Mouse (Mus musculus) neural tube, embryonic 14.5 days (tissue): ENCODE data around the gene Gpn2. TPM values are rescaled to one million over a fixed set of nuclear protein-coding genes. Genes with fewer than 3 reads are reported as not detected.

Experiments used
- ATAC-seq: fragments of 200-750 bp; cut with Nextera tagmentation; 2 replicates; pipeline ENCODE4 v1.8.0; 2017; ENCODE audit warnings: low read depth, mild to moderate bottlenecking, moderate TSS enrichment, moderate library complexity
- H3K27ac ChIP-seq: fragments of 300-500 bp; sonication (generic); 2 replicates; pipeline ENCODE4 v1.5.1; 2014; ENCODE audit warnings: low read depth, mild to moderate bottlenecking, control low read depth, low read length, moderate library complexity, mixed read lengths
- H3K27me3 ChIP-seq: fragments of 300-500 bp; sonication (generic); 2 replicates; pipeline ENCODE4 v1.6.1; 2014; ENCODE audit warnings: low read length; ENCODE audit not compliant: control insufficient read depth, insufficient read depth
- H3K36me3 ChIP-seq: fragments of 300-500 bp; sonication (generic); 2 replicates; pipeline ENCODE4 v1.6.1; 2014; ENCODE audit warnings: low read length, mixed read lengths; ENCODE audit not compliant: control insufficient read depth, insufficient read depth
- H3K4me1 ChIP-seq: fragments of 300-500 bp; sonication (generic); 2 replicates; pipeline ENCODE4 v1.6.1; 2014; ENCODE audit warnings: low read length; ENCODE audit not compliant: control insufficient read depth, insufficient read depth
- H3K4me2 ChIP-seq: fragments of 300-500 bp; sonication (generic); 2 replicates; pipeline ENCODE4 v1.6.1; 2014; ENCODE audit warnings: mild to moderate bottlenecking, low read depth, low read length, control low read depth
- H3K4me3 ChIP-seq: fragments of 300-500 bp; sonication (generic); 2 replicates; pipeline ENCODE4 v1.5.1; 2014; ENCODE audit warnings: low read depth, low read length, control low read depth, mixed read lengths
- H3K9ac ChIP-seq: fragments of 300-500 bp; sonication (generic); replicated peaks from 2 replicates; pipeline ENCODE4 v1.6.1; 2014; ENCODE audit warnings: low read depth, mild to moderate bottlenecking, control low read depth, low read length, mixed read lengths
- H3K9me3 ChIP-seq: fragments of 300-500 bp; sonication (generic); 2 replicates; pipeline ENCODE4 v1.6.1; 2016; ENCODE audit warnings: low read length; ENCODE audit not compliant: control insufficient read depth
- WGBS: fragments of 180-500 bp; shearing (Covaris S2); extraction: QIAGEN DNeasy Blood & Tissue Kit; methylation state at CpG from one replicate; pipeline ENCODE4 v1.1.7; 2014; 5-methylcytosine and 5-hydroxymethylcytosine counted together
- polyA plus RNA-seq: library from polyadenylated mRNA; unstranded; fragments of >200 nt; fragmentation: Nextera tagmentation; extraction: Ambion mirVana; gene quantifications from 2 replicates; pipeline ENCODE4 v1.2.1, GENCODE M21; 2014

Gpn2 gene
- polyA plus RNA-seq, 1 experiment from 2014 or later, result 18.8 TPM

DNA sequence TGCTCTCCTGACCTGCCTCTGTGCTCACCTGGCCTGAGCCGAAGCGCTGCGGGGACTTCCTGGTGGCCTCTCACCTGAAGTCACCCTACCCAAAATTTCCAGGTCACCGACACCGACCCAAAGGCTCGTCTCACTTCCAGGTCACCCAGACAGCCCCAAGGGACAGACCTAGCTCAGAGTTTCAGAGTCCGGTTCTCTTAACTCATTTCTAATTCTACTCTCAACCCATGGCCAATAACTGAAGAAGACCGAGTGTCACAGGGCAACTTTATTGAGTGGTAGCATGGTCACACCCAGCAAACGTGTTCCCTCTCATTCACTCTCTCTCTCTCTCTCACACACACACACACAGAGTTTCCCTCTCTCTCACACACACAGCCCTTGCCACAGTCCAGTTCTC is 16.1 kb downstream of the Gpn2 start:
- Histone ChIP-seq H3K9me3 (no peaks in the 10 kb centered on the region), H3K4me1 (peaks cover 7% of the 10 kb centered on the region; the same call in 1 of the 2 replicates), H3K36me3 (no peaks in the 10 kb centered on the region), H3K9ac (no peak overlapping the region), H3K4me2 (peak overlapping the region; percentile 60; the same call in 1 of the 2 replicates), H3K4me3 (peak overlapping the region; percentile 37; the same call in 1 of the 2 replicates), H3K27me3 (peaks cover 36% of the 10 kb centered on the region), H3K27ac (no peak overlapping the region)
- 13% methylated on average over 9 of the region's 9 CpGs for WGBS
- ATAC-seq, result no peak

DNA sequence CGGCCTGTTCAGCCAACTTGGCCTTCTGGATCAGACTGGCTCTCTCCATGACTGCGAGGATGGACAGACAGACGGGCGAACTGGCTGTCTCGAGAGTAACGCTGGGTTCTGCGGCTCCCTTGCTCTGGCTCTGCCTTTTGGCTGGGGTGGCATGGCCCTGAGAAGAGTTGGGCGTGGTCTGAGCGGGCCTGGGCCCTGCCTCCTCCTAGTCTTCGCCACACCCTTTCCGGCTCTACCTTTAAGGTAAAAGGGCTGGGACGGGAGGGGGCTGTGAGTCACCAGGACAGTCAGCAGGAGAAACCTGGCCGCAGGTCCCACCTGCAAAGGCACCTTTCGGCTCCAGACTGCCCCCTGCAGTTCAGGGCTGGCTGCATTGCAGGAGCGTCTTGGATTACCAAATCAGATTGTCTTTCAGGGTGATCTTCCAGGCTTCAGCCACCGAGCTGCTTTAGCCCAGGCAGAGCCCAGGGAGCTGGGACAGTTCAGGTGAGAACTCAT is 17.6 kb downstream of the Gpn2 start, which contains the start of gene Sfn:
Gene Sfn, minus strand, starts transcription at position 448 of the 498 bp plus-strand sequence.
- WGBS, result 4% methylated on average over 16 of the region's 16 CpGs
- Histone ChIP-seq H3K4me2 (no peak within 1 kb of the TSS), H3K27ac (no peak within 1 kb of the TSS), H3K4me1 (peaks cover 7% of the 10 kb centered on the region; the same call in 1 of the 2 replicates), H3K36me3 (no peaks in the 10 kb centered on the region), H3K4me3 (no peak within 1 kb of the TSS), H3K9ac (no peak within 1 kb of the TSS), H3K27me3 (peaks cover 36% of the 10 kb centered on the region), H3K9me3 (no peaks in the 10 kb centered on the region)
- no peak for ATAC-seq

DNA sequence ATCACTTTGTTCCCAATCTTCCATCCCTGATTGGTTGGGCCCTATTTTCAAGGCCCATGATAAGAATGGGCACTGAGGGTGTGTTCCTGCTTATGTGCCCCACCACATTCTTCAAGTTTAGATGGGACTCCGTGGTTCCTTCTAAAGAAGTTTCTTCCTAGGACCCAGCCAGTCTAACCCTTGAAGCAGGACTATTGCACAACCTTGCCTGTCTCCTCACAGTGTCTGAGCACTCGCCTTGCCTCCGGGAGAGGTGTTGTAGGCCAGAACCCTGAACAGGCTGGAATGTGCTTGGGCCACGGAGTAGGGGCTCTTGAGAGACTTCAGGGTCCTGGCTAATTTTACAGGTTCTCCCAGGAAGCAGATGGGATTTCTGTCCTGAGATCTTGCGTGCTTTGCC is 18.9 kb downstream of the Gpn2 start:
- Histone ChIP-seq H3K36me3 (no peaks in the 10 kb centered on the region), H3K9me3 (no peaks in the 10 kb centered on the region), H3K4me3 (no peak overlapping the region), H3K27ac (no peak overlapping the region), H3K27me3 (peaks cover 36% of the 10 kb centered on the region), H3K9ac (no peak overlapping the region), H3K4me2 (no peak overlapping the region), H3K4me1 (peaks cover 7% of the 10 kb centered on the region; the same call in 1 of the 2 replicates)
- 95% methylated on average over 5 of the region's 5 CpGs for WGBS
- ATAC-seq, result no peak

DNA sequence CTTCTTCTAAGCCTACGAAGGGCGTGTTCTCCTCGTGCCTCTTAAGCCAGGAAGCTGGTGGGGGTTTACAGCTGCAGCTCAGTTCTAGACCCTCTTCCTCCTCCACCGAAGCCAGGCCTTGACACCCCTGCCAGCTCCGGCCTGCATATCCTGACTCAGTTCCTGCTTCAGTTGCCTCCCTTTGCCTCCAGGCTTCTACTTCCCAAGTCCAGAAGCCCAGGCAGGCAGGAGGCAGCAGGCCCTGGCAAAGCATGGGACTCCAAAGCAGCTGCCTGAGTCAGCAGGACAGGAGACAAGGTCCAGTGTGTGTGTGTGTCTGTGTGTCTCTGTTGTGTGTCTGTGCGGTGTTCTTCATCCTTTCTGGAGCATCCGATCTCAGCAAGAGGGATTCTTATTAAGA is 20.0 kb downstream of the Gpn2 start:
- no peak overlapping the region for H3K4me3 ChIP-seq
- H3K9me3 ChIP-seq, result no peaks in the 10 kb centered on the region
- no peak overlapping the region for H3K27ac ChIP-seq
- H3K9ac ChIP-seq, result no peak overlapping the region
- no peak overlapping the region for H3K4me2 ChIP-seq
- 89% methylated on average over 7 of the region's 7 CpGs for WGBS
- peaks cover 25% of the 10 kb centered on the region for H3K27me3 ChIP-seq
- peaks cover 7% of the 10 kb centered on the region; the same call in 1 of the 2 replicates for H3K4me1 ChIP-seq
- no peaks in the 10 kb centered on the region for H3K36me3 ChIP-seq
- no peak for ATAC-seq

DNA sequence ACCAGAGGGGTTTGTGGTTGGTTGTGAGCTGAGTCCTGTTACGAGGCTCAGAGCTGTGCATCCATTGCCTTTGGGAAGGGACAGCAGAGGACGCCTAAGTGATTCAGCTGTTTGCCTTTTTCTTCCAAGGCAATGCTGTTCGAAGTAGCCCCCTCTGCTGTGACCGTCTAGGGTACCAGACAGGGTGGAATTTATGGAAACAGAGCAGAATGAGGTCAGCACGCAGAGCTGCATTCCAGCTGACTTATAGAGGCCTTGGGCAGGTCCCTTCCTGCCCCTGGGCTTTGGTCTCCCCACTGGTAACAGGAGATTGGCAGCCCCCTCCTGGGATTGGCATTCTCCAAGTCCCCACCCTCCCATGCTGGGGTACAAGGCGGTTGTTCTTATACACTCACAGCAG is 20.7 kb downstream of the Gpn2 start:
- H3K4me1 ChIP-seq, result 0 out of 2 replicates have a peak, but pooled peaks cover under 1% of the 10 kb centered on the region
- no peak overlapping the region for H3K27ac ChIP-seq
- H3K4me3 ChIP-seq, result no peak overlapping the region
- H3K4me2 ChIP-seq, result no peak overlapping the region
- no peaks in the 10 kb centered on the region for H3K9me3 ChIP-seq
- peaks cover 18% of the 10 kb centered on the region for H3K27me3 ChIP-seq
- H3K36me3 ChIP-seq, result no peaks in the 10 kb centered on the region
- WGBS, result 63% methylated on average over 6 of the region's 6 CpGs
- ATAC-seq, result no peak
- no peak overlapping the region for H3K9ac ChIP-seq

DNA sequence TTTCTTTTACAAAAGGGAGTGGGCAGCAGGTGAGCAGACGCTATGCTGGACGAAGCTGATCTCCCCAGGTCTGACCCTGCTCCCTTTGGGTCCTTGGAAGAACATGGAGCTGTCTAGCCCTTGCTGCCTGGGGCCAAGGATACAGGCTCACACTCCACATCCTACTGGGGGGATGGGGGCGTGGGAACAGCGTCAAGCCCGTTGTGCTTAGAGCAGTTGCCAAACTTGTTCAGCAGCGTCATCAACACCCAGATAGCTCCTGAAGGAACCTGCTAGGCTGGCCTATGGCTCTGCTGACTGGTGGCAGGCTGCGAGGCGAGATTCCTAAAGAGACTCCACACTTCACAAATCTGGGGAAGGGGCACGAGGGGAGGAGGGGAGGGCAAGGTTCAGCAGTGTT is 21.2 kb downstream of the Gpn2 start:
- no peak overlapping the region for H3K27ac ChIP-seq
- H3K36me3 ChIP-seq, result no peaks in the 10 kb centered on the region
- peaks cover 13% of the 10 kb centered on the region for H3K27me3 ChIP-seq
- H3K9ac ChIP-seq, result no peak overlapping the region
- no peak for ATAC-seq
- no peaks in the 10 kb centered on the region for H3K4me1 ChIP-seq
- no peak overlapping the region for H3K4me2 ChIP-seq
- no peaks in the 10 kb centered on the region for H3K9me3 ChIP-seq
- H3K4me3 ChIP-seq, result no peak overlapping the region
- WGBS, result 69% methylated on average over 9 of the region's 9 CpGs

DNA sequence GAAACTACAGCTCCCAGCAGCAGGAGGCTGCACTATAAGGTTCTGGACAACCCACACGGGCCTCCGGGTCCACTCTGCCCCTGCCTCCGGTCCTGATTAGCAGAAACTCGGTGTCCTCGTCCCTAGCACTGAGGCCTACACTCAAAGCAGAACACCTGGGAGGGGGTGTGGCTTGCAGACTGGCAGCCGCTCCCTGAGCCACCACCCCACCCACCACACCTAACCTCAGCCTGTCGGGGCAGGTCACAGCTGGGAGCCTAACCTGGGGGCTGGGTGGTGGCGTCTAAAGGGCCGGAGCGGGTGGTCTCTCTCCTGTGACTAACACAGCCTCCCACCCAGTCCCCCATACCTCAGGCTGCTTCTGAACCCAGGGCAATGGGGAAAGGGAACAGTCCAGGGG is 23.1 kb downstream of the Gpn2 start:
- H3K9ac ChIP-seq, result no peak overlapping the region
- H3K27me3 ChIP-seq, result peaks cover 5% of the 10 kb centered on the region
- no peaks in the 10 kb centered on the region for H3K4me1 ChIP-seq
- 87% methylated on average over 10 of the region's 10 CpGs for WGBS
- H3K9me3 ChIP-seq, result no peaks in the 10 kb centered on the region
- no peak overlapping the region for H3K4me3 ChIP-seq
- no peak for ATAC-seq
- no peak overlapping the region for H3K27ac ChIP-seq
- H3K36me3 ChIP-seq, result peaks cover 1% of the 10 kb centered on the region; the same call in 1 of the 2 replicates
- no peak overlapping the region for H3K4me2 ChIP-seq

DNA sequence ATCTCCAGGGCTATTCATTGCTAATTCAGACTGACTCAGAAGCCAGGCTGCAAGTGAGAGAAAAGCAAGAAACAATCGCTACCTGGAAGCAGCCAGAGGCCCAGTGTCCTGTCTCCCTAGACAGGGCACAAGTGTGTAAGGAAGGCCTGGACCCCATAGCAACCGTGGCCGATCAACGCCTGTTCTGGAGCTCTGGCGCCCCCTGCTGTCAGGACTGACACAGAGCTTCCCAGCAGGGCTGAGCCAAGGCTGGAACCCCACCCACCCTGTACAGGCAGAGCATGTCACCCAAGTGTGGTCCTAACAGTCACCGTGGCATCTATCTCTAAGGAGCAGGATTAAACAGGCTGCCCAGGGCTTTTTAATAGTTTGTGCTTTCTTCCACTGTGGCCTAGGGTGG is 25.6 kb downstream of the Gpn2 start:
- Histone ChIP-seq H3K9ac (no peak overlapping the region), H3K4me2 (no peak overlapping the region), H3K4me3 (no peak overlapping the region), H3K27me3 (no peaks in the 10 kb centered on the region), H3K27ac (no peak overlapping the region), H3K9me3 (no peaks in the 10 kb centered on the region), H3K4me1 (no peaks in the 10 kb centered on the region), H3K36me3 (peaks cover 10% of the 10 kb centered on the region; the same call in 1 of the 2 replicates)
- WGBS, result 22% methylated on average over 6 of the region's 6 CpGs
- no peak for ATAC-seq

DNA sequence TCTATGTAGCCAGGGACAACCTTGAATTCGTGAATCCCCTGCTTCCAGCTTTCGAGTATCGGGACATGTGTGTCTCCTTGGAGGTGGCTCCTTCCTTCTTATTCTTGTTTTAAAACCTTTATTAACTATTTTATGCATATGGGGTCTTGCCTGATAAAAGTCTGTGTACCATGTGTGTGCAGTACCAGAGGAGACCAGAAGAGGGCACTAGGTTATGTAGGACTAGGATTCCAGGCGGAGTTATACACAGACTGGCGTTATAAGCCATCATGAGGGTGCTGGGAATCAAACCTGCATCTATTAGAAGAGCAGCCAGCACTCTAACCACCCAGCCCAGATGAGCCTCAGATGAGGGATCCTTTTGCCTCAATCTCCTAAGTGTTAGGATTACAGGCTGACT is 27.7 kb downstream of the Gpn2 start:
- Histone ChIP-seq H3K9ac (no peak overlapping the region), H3K9me3 (no peaks in the 10 kb centered on the region), H3K4me1 (no peaks in the 10 kb centered on the region), H3K36me3 (peaks cover 10% of the 10 kb centered on the region; the same call in 1 of the 2 replicates), H3K4me2 (no peak overlapping the region), H3K27me3 (no peaks in the 10 kb centered on the region), H3K4me3 (no peak overlapping the region), H3K27ac (no peak overlapping the region)
- no peak for ATAC-seq
- 97% methylated on average over 5 of the region's 5 CpGs for WGBS
